Mouse (Mus musculus): ENCODE results near the gene Tbpl1. TPM values are rescaled to one million over a fixed set of nuclear protein-coding genes. Genes with fewer than 3 reads are reported as not detected.

The Tbpl1 gene
- polyA plus RNA-seq (2015; fragmentation: Nextera tagmentation; extraction: Ambion mirVana), result 50.6 and 56.0 TPM in 2 replicates

GRCm38 (mm10) chr10:22731272-22732093 is at the start of gene Tbpl1:
Tbpl1 (minus strand) TSS chr10:22731938.
- peaks cover 9% of the 10 kb centered on the region; the same call in 1 of the 2 replicates for H3K4me1 ChIP-seq
- peak; percentile 99 for ATAC-seq (ENCODE audit: insufficient read depth, low FRiP score, low read depth)
- no peaks in the 10 kb centered on the region for H3K9me3 ChIP-seq
- H3K4me2 ChIP-seq, result peak within 1 kb of the TSS; percentile 88
- no peaks in the 10 kb centered on the region for H3K27me3 ChIP-seq (replicated peaks)
- H3K9ac ChIP-seq, result peak within 1 kb of the TSS; percentile 91
- peak within 1 kb of the TSS; percentile 99 for H3K4me3 ChIP-seq (replicated peaks)
- H3K36me3 ChIP-seq, result no peaks in the 10 kb centered on the region
- peak within 1 kb of the TSS; percentile 92 for H3K27ac ChIP-seq
- WGBS, result under 1% methylated on average over 77 of the region's 77 CpGs

GRCm38 (mm10) chr10:22781466-22781865 is 49.7 kb upstream of the Tbpl1 start:
- Histone ChIP-seq H3K27me3 (replicated peaks) (no peaks in the 10 kb centered on the region), H3K27ac (no peak overlapping the region), H3K4me1 (peaks cover 5% of the 10 kb centered on the region; the same call in 1 of the 2 replicates), H3K9ac (no peak overlapping the region), H3K4me3 (replicated peaks) (no peak overlapping the region), H3K36me3 (no peaks in the 10 kb centered on the region), H3K4me2 (no peak overlapping the region), H3K9me3 (no peaks in the 10 kb centered on the region)
- no peak for ATAC-seq (ENCODE audit: insufficient read depth, low FRiP score, low read depth)
- WGBS, result 48% methylated on average over 4 of the region's 4 CpGs

GRCm38 (mm10) chr10:22777939-22778338 is 46.2 kb upstream of the Tbpl1 start:
- no peak overlapping the region for H3K27ac ChIP-seq
- no peak overlapping the region for H3K4me2 ChIP-seq
- H3K27me3 ChIP-seq (replicated peaks), result no peaks in the 10 kb centered on the region
- no peaks in the 10 kb centered on the region for H3K9me3 ChIP-seq
- H3K36me3 ChIP-seq, result no peaks in the 10 kb centered on the region
- peaks cover 8% of the 10 kb centered on the region; the same call in 1 of the 2 replicates for H3K4me1 ChIP-seq
- no peak overlapping the region for H3K9ac ChIP-seq
- WGBS, result 13% methylated on average over 5 of the region's 5 CpGs
- ATAC-seq (ENCODE audit: insufficient read depth, low FRiP score, low read depth), result no peak
- no peak overlapping the region for H3K4me3 ChIP-seq (replicated peaks)

GRCm38 (mm10) chr10:22776007-22776698 is 44.4 kb upstream of the Tbpl1 start:
- Histone ChIP-seq H3K9ac (no peak overlapping the region), H3K4me1 (peaks cover 8% of the 10 kb centered on the region; the same call in 1 of the 2 replicates), H3K9me3 (no peaks in the 10 kb centered on the region), H3K27me3 (replicated peaks) (no peaks in the 10 kb centered on the region), H3K4me3 (replicated peaks) (no peak overlapping the region), H3K27ac (no peak overlapping the region), H3K4me2 (no peak overlapping the region), H3K36me3 (no peaks in the 10 kb centered on the region)
- 15% methylated on average over 7 of the region's 7 CpGs for WGBS
- no peak for ATAC-seq (ENCODE audit: insufficient read depth, low FRiP score, low read depth)

- WGBS, result 75% methylated on average over 2 of the region's 2 CpGs
- Histone ChIP-seq H3K9ac (no peak overlapping the region), H3K4me3 (replicated peaks) (no peak overlapping the region), H3K4me1 (peaks cover 8% of the 10 kb centered on the region; the same call in 1 of the 2 replicates), H3K9me3 (no peaks in the 10 kb centered on the region), H3K36me3 (no peaks in the 10 kb centered on the region), H3K4me2 (no peak overlapping the region), H3K27ac (no peak overlapping the region), H3K27me3 (replicated peaks) (no peaks in the 10 kb centered on the region)
- no peak for ATAC-seq (ENCODE audit: insufficient read depth, low FRiP score, low read depth)
These were observed 43.7 kb upstream of the Tbpl1 start for GRCm38 (mm10) chr10:22775456-22775855.

GRCm38 (mm10) chr10:22774626-22775025 is 42.9 kb upstream of the Tbpl1 start:
- Histone ChIP-seq H3K9ac (no peak overlapping the region), H3K4me3 (replicated peaks) (no peak overlapping the region), H3K27me3 (replicated peaks) (no peaks in the 10 kb centered on the region), H3K27ac (no peak overlapping the region; the same call in 1 of the 2 replicates), H3K36me3 (no peaks in the 10 kb centered on the region), H3K4me1 (peaks cover 8% of the 10 kb centered on the region; the same call in 1 of the 2 replicates), H3K4me2 (no peak overlapping the region), H3K9me3 (no peaks in the 10 kb centered on the region)
- 69% methylated on average over 3 of the region's 3 CpGs for WGBS
- peak; percentile 87 for ATAC-seq (ENCODE audit: insufficient read depth, low FRiP score, low read depth)

GRCm38 (mm10) chr10:22754240-22754639 is 22.5 kb upstream of the Tbpl1 start:
- no peaks in the 10 kb centered on the region for H3K27me3 ChIP-seq (replicated peaks)
- no peak overlapping the region for H3K4me3 ChIP-seq (replicated peaks)
- H3K4me2 ChIP-seq, result no peak overlapping the region
- H3K4me1 ChIP-seq, result no peaks in the 10 kb centered on the region
- no peak for ATAC-seq (ENCODE audit: insufficient read depth, low FRiP score, low read depth)
- no peak overlapping the region for H3K27ac ChIP-seq
- H3K36me3 ChIP-seq, result no peaks in the 10 kb centered on the region
- H3K9ac ChIP-seq, result no peak overlapping the region
- 81% methylated on average over 1 of the region's 1 CpGs for WGBS
- no peaks in the 10 kb centered on the region for H3K9me3 ChIP-seq

- H3K9ac ChIP-seq, result no peak overlapping the region
- H3K4me3 ChIP-seq (replicated peaks), result no peak overlapping the region
- H3K27me3 ChIP-seq (replicated peaks), result no peaks in the 10 kb centered on the region
- no peaks in the 10 kb centered on the region for H3K36me3 ChIP-seq
- 0 out of 2 replicates have a peak, but pooled peaks cover 5% of the 10 kb centered on the region for H3K4me1 ChIP-seq
- no peaks in the 10 kb centered on the region for H3K9me3 ChIP-seq
- ATAC-seq (ENCODE audit: insufficient read depth, low FRiP score, low read depth), result no peak
- no peak overlapping the region for H3K4me2 ChIP-seq
- WGBS, result 59% methylated on average over 5 of the region's 5 CpGs
- no peak overlapping the region for H3K27ac ChIP-seq
These were observed 19.5 kb upstream of the Tbpl1 start for GRCm38 (mm10) chr10:22751175-22751682.

GRCm38 (mm10) chr10:22746334-22747322 is 14.9 kb upstream of the Tbpl1 start:
- H3K27me3 ChIP-seq (replicated peaks), result no peaks in the 10 kb centered on the region

GRCm38 (mm10) chr10:22745922-22746321 is 14.2 kb upstream of the Tbpl1 start:
- H3K27ac ChIP-seq, result no peak overlapping the region
- no peak overlapping the region for H3K9ac ChIP-seq
- no peaks in the 10 kb centered on the region for H3K27me3 ChIP-seq (replicated peaks)
- no peaks in the 10 kb centered on the region for H3K36me3 ChIP-seq
- 0 out of 2 replicates have a peak, but pooled peaks cover 5% of the 10 kb centered on the region for H3K4me1 ChIP-seq
- ATAC-seq (ENCODE audit: insufficient read depth, low FRiP score, low read depth), result no peak
- H3K4me2 ChIP-seq, result no peak overlapping the region
- no peak overlapping the region for H3K4me3 ChIP-seq (replicated peaks)
- H3K9me3 ChIP-seq, result no peaks in the 10 kb centered on the region
- WGBS, result 48% methylated on average over 7 of the region's 7 CpGs

More at GRCm38 (mm10) chr10:22746334-22747322, 14.9 kb upstream of the Tbpl1 start:
- H3K4me1 ChIP-seq, result 0 out of 2 replicates have a peak, but pooled peaks cover 5% of the 10 kb centered on the region
- no peak overlapping the region for H3K9ac ChIP-seq
- ATAC-seq (ENCODE audit: insufficient read depth, low FRiP score, low read depth), result no peak
- no peak overlapping the region for H3K4me2 ChIP-seq
- no peaks in the 10 kb centered on the region for H3K9me3 ChIP-seq
- no peaks in the 10 kb centered on the region for H3K36me3 ChIP-seq
- H3K4me3 ChIP-seq (replicated peaks), result no peak overlapping the region
- no peak overlapping the region for H3K27ac ChIP-seq
- 60% methylated on average over 13 of the region's 13 CpGs for WGBS

- no peaks in the 10 kb centered on the region for H3K36me3 ChIP-seq
- H3K27ac ChIP-seq, result 0 out of 2 replicates have a peak overlapping the region, but pooled peaks have one; percentile 92
- H3K4me2 ChIP-seq, result peak overlapping the region; percentile 88
- no peaks in the 10 kb centered on the region for H3K9me3 ChIP-seq
- 49% methylated on average over 10 of the region's 10 CpGs for WGBS
- H3K4me3 ChIP-seq (replicated peaks), result peak overlapping the region; percentile 99
- H3K9ac ChIP-seq, result no peak overlapping the region
- no peak for ATAC-seq (ENCODE audit: insufficient read depth, low FRiP score, low read depth)
- peaks cover 9% of the 10 kb centered on the region; the same call in 1 of the 2 replicates for H3K4me1 ChIP-seq
- H3K27me3 ChIP-seq (replicated peaks), result no peaks in the 10 kb centered on the region
These were observed 443 bp upstream of the Tbpl1 start for GRCm38 (mm10) chr10:22732181-22732580.

Measured in stomach, embryonic 15.5 days (tissue).